Mouse (Mus musculus) T-helper 2 cell (primary cell): ENCODE data around the gene Wdr34.

Experiments
- in situ Hi-C: fragments of 300-600 bp; cut with MboI, MseI; formaldehyde crosslinking; loops from one replicate; pipeline ENCODE4 v1.15.1; 2025; ENCODE audit warnings: high pct_unique_total_duplicates

The Wdr34 gene

GRCm38 (mm10) chr2:30048699-30049388 lies at the start of gene Wdr34:
Wdr34 (minus strand) TSS chr2:30048881.
- in situ Hi-C loops: loop anchor here (5.0 kb wide), 1 partner anchor 48 kb away; no protein-coding TSS in a partner anchor

GRCm38 (mm10) chr2:30095882-30096527 lies 47.3 kb upstream of the Wdr34 start:
- in situ Hi-C loops: loop anchor here (5.0 kb wide), 1 partner anchor 49 kb away; the partner anchor contains the start of gene Wdr34

GRCm38 (mm10) chr2:30094208-30094588 lies 45.5 kb upstream of the Wdr34 start:
- in situ Hi-C loops: no loop called here

GRCm38 (mm10) chr2:30093471-30094207 lies 45.0 kb upstream of the Wdr34 start, which contains the start of gene Zdhhc12:
Zdhhc12 (minus strand) TSS chr2:30093648.
- in situ Hi-C loops: no loop called here

- in situ Hi-C loops: no loop called here
Observed at GRCm38 (mm10) chr2:30092280-30092918, 43.7 kb upstream of the Wdr34 start.

- in situ Hi-C loops: no loop called here
Observed at GRCm38 (mm10) chr2:30091521-30091920, 42.8 kb upstream of the Wdr34 start.

GRCm38 (mm10) chr2:30087310-30087709 lies 38.6 kb upstream of the Wdr34 start:
- in situ Hi-C loops: no loop called here

- in situ Hi-C loops: no loop called here
Observed at GRCm38 (mm10) chr2:30084632-30085031, 36.0 kb upstream of the Wdr34 start.

- in situ Hi-C loops: no loop called here
Observed at GRCm38 (mm10) chr2:30084113-30084512, 35.4 kb upstream of the Wdr34 start.

- in situ Hi-C loops: no loop called here
Observed at GRCm38 (mm10) chr2:30080181-30080800, 31.6 kb upstream of the Wdr34 start.

GRCm38 (mm10) chr2:30078760-30079159 lies 30.1 kb upstream of the Wdr34 start:
- in situ Hi-C loops: loop anchor here (5.0 kb wide), 1 partner anchor 44 kb away; the partner anchor contains the start of gene Zer1

GRCm38 (mm10) chr2:30078349-30078712 lies 29.6 kb upstream of the Wdr34 start:
- in situ Hi-C loops: loop anchor here (5.0 kb wide), 1 partner anchor 44 kb away; the partner anchor contains the start of gene Zer1

GRCm38 (mm10) chr2:30077502-30078348 lies 29.0 kb upstream of the Wdr34 start, which contains the start of gene Pkn3:
Pkn3 (plus strand) TSS chr2:30077684.
- in situ Hi-C loops: loop anchor here (5.0 kb wide), 1 partner anchor 45 kb away; the partner anchor contains the start of gene Zer1

- in situ Hi-C loops: loop anchor here (5.0 kb wide), 1 partner anchor 45 kb away; the partner anchor contains the start of gene Zer1
Observed at GRCm38 (mm10) chr2:30076959-30077358, 28.3 kb upstream of the Wdr34 start.

GRCm38 (mm10) chr2:30076439-30076838 lies 27.8 kb upstream of the Wdr34 start:
- in situ Hi-C loops: loop anchor here (5.0 kb wide), 1 partner anchor 46 kb away; the partner anchor contains the start of gene Zer1

- in situ Hi-C loops: loop anchor here (5.0 kb wide), 1 partner anchor 47 kb away; the partner anchor contains the start of gene Zer1
Observed at GRCm38 (mm10) chr2:30075625-30076024, 26.9 kb upstream of the Wdr34 start.

- in situ Hi-C loops: no loop called here
Observed at GRCm38 (mm10) chr2:30073285-30073684, 24.6 kb upstream of the Wdr34 start.

GRCm38 (mm10) chr2:30072875-30073274 lies 24.2 kb upstream of the Wdr34 start:
- in situ Hi-C loops: no loop called here

GRCm38 (mm10) chr2:30067962-30068361 lies 19.3 kb upstream of the Wdr34 start:
- in situ Hi-C loops: no loop called here
